Mouse (Mus musculus) bone marrow, adult 2 months (tissue): ENCODE results near the gene Cdc20. TPM values are rescaled to one million over a fixed set of nuclear protein-coding genes. Genes with fewer than 3 reads are reported as not detected.

Experiments used
- H3K27ac ChIP-seq: fragments of 200-500 bp; 2 replicates; pipeline ENCODE4 v1.5.1; 2012; ENCODE audit warnings: low read depth, mild to moderate bottlenecking, control low read depth, inconsistent platforms, low read length; ENCODE audit not compliant: control insufficient read depth, poor library complexity, insufficient read depth
- H3K4me1 ChIP-seq: fragments of 200-500 bp; 2 replicates; pipeline ENCODE4 v1.6.1; 2011; ENCODE audit warnings: low read length; ENCODE audit not compliant: control insufficient read depth, insufficient read depth
- H3K4me3 ChIP-seq: fragments of 200-500 bp; replicated peaks from 2 replicates; pipeline ENCODE3; 2011; ENCODE audit warnings: mild to moderate bottlenecking, low read depth, low read length, control low read depth; ENCODE audit not compliant: control insufficient read depth
- CTCF ChIP-seq: fragments of 200-500 bp; IDR thresholded peaks from 2 replicates; pipeline ENCODE4 v1.5.1; 2011; ENCODE audit warnings: low read length, control low read depth; ENCODE audit not compliant: control insufficient read depth, insufficient read depth
- POLR2A ChIP-seq: fragments of 200-500 bp; IDR thresholded peaks from 2 replicates; pipeline ENCODE4 v1.6.1; 2011; ENCODE audit warnings: low read depth, mild to moderate bottlenecking, control low read depth, low read length, borderline replicate concordance; ENCODE audit not compliant: control insufficient read depth
- WGBS: fragments of 180-500 bp; shearing (Covaris S2); methylation state at CpG from one replicate; pipeline ENCODE4 v1.1.7; 2018; 5-methylcytosine and 5-hydroxymethylcytosine counted together
- polyA plus RNA-seq: library from polyadenylated mRNA; stranded (reverse); fragments of >200 nt; gene quantifications from 2 replicates; pipeline ENCODE4 v1.2.4, GENCODE M21; 2011; ENCODE audit warnings: low replicate concordance; ENCODE audit not compliant: missing spikeins, insufficient read depth, insufficient read length

Gene Cdc20
- 58.8 and 92.1 TPM in 2 replicates for polyA plus RNA-seq

GRCm38 (mm10) chr4:118436820-118437603, at the start of gene Cdc20:
Gene Cdc20 (minus strand): TSS chr4:118437352.
- WGBS: under 1% methylated on average over 67 of the region's 67 CpGs

GRCm38 (mm10) chr4:118476773-118477530, 39.8 kb upstream of the Cdc20 start:
- Histone ChIP-seq H3K27ac (no peak overlapping the region), H3K4me3 (no peak overlapping the region), H3K4me1 (no peaks in the 10 kb centered on the region)
- TF ChIP-seq CTCF: no peak
- no peak for TF ChIP-seq POLR2A
- 81% methylated on average over 15 of the region's 15 CpGs for WGBS

More at GRCm38 (mm10) chr4:118436820-118437603, at the start of gene Cdc20:
- Histone ChIP-seq H3K27ac (peak within 1 kb of the TSS; percentile 89), H3K4me3 (peak within 1 kb of the TSS; percentile 85), H3K4me1 (peaks cover 3% of the 10 kb centered on the region; the same call in 1 of the 2 replicates)
- TF ChIP-seq CTCF (no peak), POLR2A (peak; percentile 63)

DNA sequence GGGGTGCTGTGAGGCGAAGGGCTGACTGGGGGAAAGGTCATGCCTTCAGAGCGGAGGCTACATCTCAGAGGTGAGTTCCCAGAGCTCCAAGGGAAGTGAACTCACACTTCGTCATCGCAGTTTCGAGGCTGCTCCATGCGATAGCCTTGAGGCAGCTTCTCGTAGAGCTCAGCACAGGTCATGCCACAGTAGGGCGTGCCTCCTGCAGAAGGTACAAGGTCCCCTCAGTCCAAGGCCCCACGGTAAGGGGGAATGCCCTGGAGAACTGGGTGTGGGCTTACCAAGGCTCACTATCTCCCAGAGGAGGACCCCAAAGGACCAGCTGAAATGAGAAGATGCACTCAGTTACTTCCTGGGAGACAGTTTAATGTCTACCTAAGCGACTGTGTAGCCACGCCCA, 35.5 kb upstream of the Cdc20 start:
- no peak for TF ChIP-seq POLR2A
- no peak for TF ChIP-seq CTCF
- H3K4me3 ChIP-seq: no peak overlapping the region
- no peaks in the 10 kb centered on the region for H3K4me1 ChIP-seq
- 86% methylated on average over 11 of the region's 11 CpGs for WGBS
- H3K27ac ChIP-seq: no peak overlapping the region

- 82% methylated on average over 6 of the region's 6 CpGs for WGBS
Measured at GRCm38 (mm10) chr4:118471281-118471680, 34.1 kb upstream of the Cdc20 start.

GRCm38 (mm10) chr4:118465697-118466163, 28.6 kb upstream of the Cdc20 start:
- Histone ChIP-seq H3K4me1 (no peaks in the 10 kb centered on the region), H3K4me3 (no peak overlapping the region), H3K27ac (no peak overlapping the region; the same call in 1 of the 2 replicates)
- no peak for TF ChIP-seq CTCF
- no peak for TF ChIP-seq POLR2A
- WGBS: 9% methylated on average over 11 of the region's 11 CpGs

More at GRCm38 (mm10) chr4:118471281-118471680, 34.1 kb upstream of the Cdc20 start:
- Histone ChIP-seq H3K4me3 (no peak overlapping the region), H3K4me1 (no peaks in the 10 kb centered on the region), H3K27ac (no peak overlapping the region)
- TF ChIP-seq CTCF (no peak), POLR2A (no peak)

GRCm38 (mm10) chr4:118464956-118465355, 27.8 kb upstream of the Cdc20 start:
- WGBS: 80% methylated on average over 3 of the region's 3 CpGs

DNA sequence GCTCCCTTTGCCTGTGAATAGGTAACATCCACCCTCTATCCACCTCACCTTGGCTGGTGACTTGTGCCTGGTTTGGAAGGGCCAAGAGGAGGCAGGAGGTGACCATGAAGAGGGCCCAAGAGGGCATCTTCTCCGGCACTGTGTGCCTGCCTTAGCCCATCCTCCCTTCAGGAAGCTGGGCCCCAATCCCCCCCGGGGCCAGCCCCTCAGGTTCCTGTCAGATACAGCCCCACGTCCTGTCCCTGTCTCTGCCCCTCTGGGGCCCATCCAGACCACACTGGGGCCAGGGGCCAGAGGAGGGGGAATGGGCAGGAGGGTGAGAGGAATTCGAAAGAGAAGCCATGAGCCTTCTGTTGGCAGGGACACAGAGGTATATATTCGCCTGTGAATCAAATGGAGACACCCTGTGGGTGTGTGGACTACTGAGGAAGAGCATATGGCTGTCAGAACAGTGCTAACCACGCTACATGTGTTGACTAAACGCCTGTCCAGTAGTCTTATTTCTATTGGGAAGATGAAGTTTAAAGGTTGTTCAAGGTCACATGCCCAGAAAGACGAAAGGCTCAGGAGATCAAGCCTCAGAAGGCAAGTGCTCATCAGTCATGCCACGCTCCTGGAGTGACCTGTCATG, 20.3 kb upstream of the Cdc20 start, which contains the start of gene Mpl:
Gene Mpl (minus strand): TSS at position 169 of the 631 bp plus-strand sequence.
- H3K27ac ChIP-seq: no peak within 1 kb of the TSS; the same call in 1 of the 2 replicates
- H3K4me3 ChIP-seq: no peak within 1 kb of the TSS
- 22% methylated on average over 9 of the region's 9 CpGs for WGBS
- H3K4me1 ChIP-seq: no peaks in the 10 kb centered on the region
- TF ChIP-seq POLR2A: no peak
- TF ChIP-seq CTCF: no peak

More at GRCm38 (mm10) chr4:118464956-118465355, 27.8 kb upstream of the Cdc20 start:
- Histone ChIP-seq H3K4me3 (no peak overlapping the region), H3K4me1 (no peaks in the 10 kb centered on the region), H3K27ac (no peak overlapping the region)
- TF ChIP-seq CTCF (no peak), POLR2A (no peak)
